Mouse (Mus musculus): ENCODE measurements at regions not wholly inside any gene's neighbourhood (a gene's known extent, or its start where the extent isn't known, plus 50 kb on each side); places are given as distances from the start of the nearest gene placed in this dataset.
A peak's percentile ranks its signal among the peaks of the same experiment; 100 is the strongest.

GRCm38 (mm10) chr9:103849079-103849478 is 87.4 kb upstream of the Tmem108 start:
- dilution Hi-C loops (cut with MboI; ENCODE audit: extremely low pct_ligation_motif_present, extremely low pct_unique_long_range_greater_than_20kb, low sequenced_read_pairs) = no loop called here
- TF ChIP-seq ZNF384 (IDR thresholded peaks at IDR 0.05; ENCODE audit: low read depth, low read length) = peak; percentile 63
- TF ChIP-seq MAX (IDR thresholded peaks at IDR 0.05; ENCODE audit: low read length) = no peak
- no peaks in the 10 kb centered on the region for H3K27me3 ChIP-seq (replicated peaks)
- no peak overlapping the region for H3K4me3 ChIP-seq (replicated peaks in 1 of 3; ENCODE audit: low read depth in 2 of 3, low read length in 2 of 3, poor library complexity in 1 of 3)
- in situ Hi-C loops (cut with MboI; ENCODE audit: low pct_ligation_motif_present, low pct_unique_long_range_greater_than_20kb, low sequenced_read_pairs) = no loop called here
- peaks cover 10% of the 10 kb centered on the region for H3K9me3 ChIP-seq (replicated peaks; ENCODE audit: low read length)
- H3K4me2 ChIP-seq (ENCODE audit: insufficient read depth, low read depth, poor library complexity, severe bottlenecking) = no peak overlapping the region
- H3K9ac ChIP-seq (ENCODE audit: insufficient read depth, low read depth) = no peak overlapping the region
- H3K79me2 ChIP-seq (replicated peaks; ENCODE audit: control insufficient read depth, extremely low read depth, insufficient read depth, poor library complexity, severe bottlenecking) = no peaks in the 10 kb centered on the region
- DNase-seq (ENCODE audit: extremely low read depth) = no peak
- H3K36me3 ChIP-seq (replicated peaks in 1 of 2; ENCODE audit: control insufficient read depth in 1 of 2, insufficient read depth in 1 of 2, low read length in 1 of 2) = no peaks in the 10 kb centered on the region
- H3K4me1 ChIP-seq (ENCODE audit: control insufficient read depth in 1 of 2, insufficient read depth in 2 of 2) = no peaks in the 10 kb centered on the region
- H3K27ac ChIP-seq (ENCODE audit: insufficient read depth, low read depth) = no peak overlapping the region

- Histone ChIP-seq H3K27me3 (replicated peaks) (no peaks in the 10 kb centered on the region), H3K27ac (ENCODE audit: insufficient read depth, low read depth) (no peak overlapping the region), H3K4me2 (ENCODE audit: insufficient read depth, low read depth, poor library complexity, severe bottlenecking) (no peak overlapping the region), H3K36me3 (replicated peaks in 1 of 2; ENCODE audit: control insufficient read depth in 1 of 2, insufficient read depth in 1 of 2, low read length in 1 of 2) (no peaks in the 10 kb centered on the region), H3K4me3 (replicated peaks in 1 of 3; ENCODE audit: low read depth in 2 of 3, low read length in 2 of 3, poor library complexity in 1 of 3) (no peak overlapping the region), H3K9ac (ENCODE audit: insufficient read depth, low read depth) (no peak overlapping the region), H3K79me2 (replicated peaks; ENCODE audit: control insufficient read depth, extremely low read depth, insufficient read depth, poor library complexity, severe bottlenecking) (no peaks in the 10 kb centered on the region), H3K4me1 (ENCODE audit: control insufficient read depth in 1 of 2, insufficient read depth in 2 of 2) (no peaks in the 10 kb centered on the region), H3K9me3 (replicated peaks; ENCODE audit: low read length) (peaks cover 10% of the 10 kb centered on the region)
- TF ChIP-seq BHLHE40 (IDR thresholded peaks at IDR 0.05; ENCODE audit: low read depth, low read length) (no peak), MAZ (IDR thresholded peaks at IDR 0.05; ENCODE audit: low read depth, low read length) (no peak), MEF2A (IDR thresholded peaks at IDR 0.05; ENCODE audit: borderline replicate concordance, low read depth, low read length) (no peak), USF2 (conservative IDR thresholded peaks at IDR 0.05; ENCODE audit: low read depth, low read length) (no peak), NELFE (IDR thresholded peaks at IDR 0.05; ENCODE audit: low read depth, low read length) (no peak), POLR2AphosphoS2 (IDR thresholded peaks at IDR 0.05; ENCODE audit: low read depth, low read length) (no peak), PAX5 (IDR thresholded peaks at IDR 0.05; ENCODE audit: low read length) (no peak), ETS1 (conservative IDR thresholded peaks at IDR 0.05; ENCODE audit: low read depth, low read length) (no peak), MYC (IDR thresholded peaks at IDR 0.05; ENCODE audit: low read depth, low read length) (no peak), POLR2A (IDR thresholded peaks at IDR 0.05; ENCODE audit: low read depth, low read length) (no peak), ZC3H11A (IDR thresholded peaks at IDR 0.05; ENCODE audit: low read depth, low read length) (no peak), JUN (IDR thresholded peaks at IDR 0.05; ENCODE audit: insufficient read depth, low read depth, low read length) (no peak), GABPA (IDR thresholded peaks at IDR 0.05; ENCODE audit: insufficient replicate concordance, low read depth, low read length) (no peak), KAT2A (IDR thresholded peaks at IDR 0.05; ENCODE audit: insufficient replicate concordance, low read length) (no peak), TCF12 (IDR thresholded peaks at IDR 0.05; ENCODE audit: low read depth, low read length) (no peak), ZKSCAN1 (IDR thresholded peaks at IDR 0.05; ENCODE audit: borderline replicate concordance, low read depth, low read length) (no peak), ELF1 (IDR thresholded peaks at IDR 0.05; ENCODE audit: low read depth, low read length) (no peak), SMC3 (IDR thresholded peaks at IDR 0.05; ENCODE audit: low read depth, low read length) (no peak)
- no peak for DNase-seq (ENCODE audit: extremely low read depth)
- in situ Hi-C loops (cut with MboI; ENCODE audit: low pct_ligation_motif_present, low pct_unique_long_range_greater_than_20kb, low sequenced_read_pairs) (no loop called here), dilution Hi-C loops (cut with MboI; ENCODE audit: extremely low pct_ligation_motif_present, extremely low pct_unique_long_range_greater_than_20kb, low sequenced_read_pairs) (no loop called here)
Observed at GRCm38 (mm10) chr9:103852691-103853090, 91.1 kb upstream of the Tmem108 start.
